Mouse (Mus musculus) kidney, adult 8-10 months (tissue): ENCODE data around the gene Fbxl18.

Source experiments
- DNase-seq, 2 experiments: peaks; one replicate each; pipeline ENCODE4 v3.0.0; 2022

The Fbxl18 gene

DNA sequence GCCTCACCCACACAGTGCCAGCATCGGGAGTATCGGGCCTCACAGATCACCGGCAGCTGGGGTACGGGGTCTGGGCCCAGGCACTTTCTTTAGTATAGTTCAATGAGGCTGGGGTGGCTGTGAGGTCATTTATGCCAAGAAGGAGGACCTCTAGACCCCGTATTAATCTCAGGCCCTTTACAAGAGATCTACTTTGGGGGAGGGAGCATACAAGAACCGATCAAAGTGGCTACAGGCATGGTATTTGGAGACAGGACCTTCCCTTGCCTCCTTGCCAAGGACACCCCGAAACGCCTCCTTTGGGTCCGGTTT is 73.3 kb downstream of the Fbxl18 start:
- DNase-seq, result no peak

DNA sequence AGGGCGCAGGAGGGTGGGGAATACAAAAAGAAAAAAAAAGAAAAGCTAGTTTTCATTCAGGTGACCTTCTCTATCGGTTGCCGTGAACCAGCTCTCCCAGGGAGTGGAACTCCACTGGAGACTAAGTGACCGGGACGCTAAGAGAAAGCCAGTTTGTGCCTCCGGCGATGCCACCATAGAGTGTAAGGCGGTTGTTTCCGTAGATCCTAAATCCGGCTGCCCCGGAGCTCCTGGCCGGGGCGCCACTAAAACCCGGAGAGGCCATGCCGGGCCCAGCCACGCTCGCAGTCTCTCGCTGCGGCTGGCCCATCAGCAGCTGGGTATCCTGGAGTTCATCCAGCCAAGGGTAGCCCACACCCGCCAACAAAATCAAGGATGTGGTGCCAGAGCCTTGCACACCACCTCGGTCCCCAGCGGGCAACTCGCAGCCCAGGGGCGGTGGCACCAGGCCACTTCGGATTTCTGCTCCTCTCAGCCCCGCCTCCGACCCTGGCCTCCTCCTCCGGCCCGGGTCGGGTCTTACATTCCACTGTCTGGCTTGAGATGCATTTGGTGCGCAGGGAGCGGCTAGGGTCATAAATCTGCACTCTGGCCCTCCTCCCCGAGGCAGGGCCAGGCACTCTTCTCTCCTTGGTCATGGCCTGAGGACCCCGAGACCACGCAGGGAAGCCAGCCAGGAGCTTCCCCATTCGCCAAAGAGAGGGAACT is 73.8 kb downstream of the Fbxl18 start:
- peak; percentile 96 for DNase-seq

DNA sequence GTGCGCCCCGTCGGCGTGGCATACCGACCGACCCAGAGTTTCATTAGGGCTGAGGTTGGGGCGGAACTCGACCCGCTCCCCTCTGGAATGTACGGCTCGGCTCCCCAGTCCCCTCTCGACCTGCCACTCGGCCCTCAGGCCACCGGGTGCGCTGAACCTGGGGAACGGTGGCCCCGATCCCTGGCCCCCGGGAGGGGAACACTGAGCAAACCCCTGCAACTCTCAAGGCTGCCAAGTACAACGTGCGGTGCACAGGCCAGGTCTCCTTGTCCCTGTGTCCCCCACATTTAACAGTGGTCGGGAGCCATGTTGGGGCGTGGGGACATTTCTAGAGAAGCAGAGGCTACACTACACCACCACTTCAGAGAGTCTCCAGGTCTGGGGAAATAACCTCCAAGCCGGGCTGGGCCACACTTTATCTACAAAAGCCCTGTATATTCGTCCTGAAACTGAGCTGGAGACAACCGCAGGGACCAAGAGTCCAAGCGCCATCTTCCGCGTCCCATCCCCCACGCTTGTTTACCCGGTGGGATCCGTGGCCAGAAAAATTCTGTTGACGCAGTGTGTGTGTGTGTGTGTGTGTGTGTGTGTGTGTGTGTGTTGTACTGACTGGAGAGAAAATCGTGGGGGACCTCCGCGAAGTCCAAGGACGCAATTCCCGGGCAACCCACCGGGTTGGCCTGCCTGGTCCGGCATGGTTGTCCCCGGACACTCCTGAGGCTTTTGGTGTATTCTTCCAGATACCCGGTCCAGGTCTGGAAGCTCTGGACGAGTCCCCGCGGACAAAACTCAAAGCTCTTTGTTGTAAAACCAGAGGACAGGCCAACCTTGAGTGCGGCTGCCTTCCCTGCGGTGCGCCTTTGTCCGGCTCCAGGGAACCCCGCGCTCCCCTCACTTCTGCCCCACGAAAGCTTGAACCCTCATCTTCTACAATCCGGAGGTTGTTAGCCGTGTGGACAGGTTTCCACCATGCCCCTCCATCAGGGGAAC is 74.7 kb downstream of the Fbxl18 start:
- DNase-seq, result peak; percentile 67 to 75

DNA sequence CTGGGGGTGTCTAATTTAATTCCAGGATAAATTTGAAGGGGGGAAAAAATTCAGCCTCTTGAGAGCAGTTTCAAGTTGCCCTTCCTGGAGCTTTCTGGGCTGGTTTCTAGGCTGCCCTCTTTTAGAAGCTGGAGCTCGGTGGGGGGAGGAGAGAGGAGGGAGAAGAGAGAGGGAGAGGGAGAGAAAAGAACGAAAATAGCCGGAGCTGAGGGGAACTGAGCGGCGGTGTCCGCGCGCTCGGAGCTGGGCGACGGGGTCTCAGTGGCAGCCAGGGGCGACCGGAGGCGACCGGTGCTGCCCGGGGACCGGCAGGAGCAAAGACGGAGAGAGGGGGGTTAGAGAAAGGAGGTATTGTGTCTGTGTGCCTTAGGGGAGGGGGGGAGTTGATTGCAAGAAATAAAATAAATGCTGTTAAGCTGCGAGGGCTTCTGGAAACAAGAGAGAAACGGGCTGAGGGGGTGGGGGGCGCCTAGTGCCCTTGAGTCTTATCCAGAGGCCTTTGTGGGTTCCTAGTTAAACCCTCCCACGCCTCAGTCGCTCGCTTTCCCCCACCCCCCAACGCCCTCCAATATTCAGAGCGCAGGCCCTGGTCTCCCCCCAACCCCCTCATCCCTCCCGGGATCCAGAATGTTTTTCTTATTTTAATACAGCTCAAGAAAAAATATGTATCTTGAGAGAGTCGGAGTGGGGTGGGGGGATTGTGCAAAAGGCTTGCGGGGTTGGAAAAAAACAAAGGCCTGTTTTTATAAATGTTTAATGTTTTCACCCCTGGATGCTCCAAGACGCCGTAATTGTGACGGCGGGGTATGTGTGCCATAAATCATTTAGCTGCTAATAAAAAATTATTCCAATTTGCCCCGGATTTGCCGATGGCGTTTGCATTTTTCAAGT is 75.6 kb downstream of the Fbxl18 start:
- DNase-seq, result peak; percentile 62 to 75

DNA sequence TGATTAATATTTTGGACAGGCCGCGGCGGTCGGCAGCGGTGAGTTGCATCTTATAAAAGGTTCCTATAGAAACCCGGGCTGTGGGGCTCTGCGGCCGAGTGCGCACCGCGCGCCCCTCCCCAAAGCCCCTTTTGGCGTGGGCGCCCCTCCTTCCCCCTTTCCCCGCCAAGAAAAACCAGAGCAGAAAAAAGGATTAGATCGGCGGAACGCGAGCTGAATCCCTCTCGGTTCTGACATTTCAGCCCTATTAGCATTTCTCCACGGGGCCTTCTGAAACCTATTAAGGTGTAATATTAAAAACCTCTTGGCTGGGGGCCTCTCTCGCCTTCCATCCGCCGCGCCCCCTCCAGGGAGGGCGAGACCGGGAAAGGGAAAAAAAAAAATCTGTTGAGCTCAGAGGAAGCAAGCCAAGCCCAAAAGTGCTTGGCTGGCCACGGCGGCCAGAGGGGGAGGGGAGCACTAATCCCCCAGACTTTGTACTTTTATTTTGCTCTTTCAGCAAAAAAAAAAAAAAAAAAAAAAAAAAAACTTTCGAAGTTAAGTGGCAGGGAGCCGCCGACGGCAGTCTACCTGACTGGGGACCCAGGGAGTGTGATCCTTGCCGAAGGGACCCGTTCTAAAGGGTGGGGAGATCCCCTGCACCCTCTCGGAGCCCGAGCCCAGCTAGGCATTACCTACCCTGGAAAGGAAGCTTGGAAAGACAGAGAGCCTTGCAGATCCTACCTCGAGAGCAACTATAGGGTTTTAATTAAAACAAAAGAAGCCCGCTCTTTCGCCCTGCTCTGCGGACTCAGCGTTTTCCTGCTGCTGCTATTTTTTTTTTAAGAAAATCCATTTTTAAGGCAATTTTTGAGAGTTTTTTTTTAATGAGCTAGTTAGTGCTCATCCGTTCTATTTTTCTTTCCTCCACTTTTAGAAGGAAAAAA is 76.5 kb downstream of the Fbxl18 start:
- peak; percentile 93 to 94 for DNase-seq

DNA sequence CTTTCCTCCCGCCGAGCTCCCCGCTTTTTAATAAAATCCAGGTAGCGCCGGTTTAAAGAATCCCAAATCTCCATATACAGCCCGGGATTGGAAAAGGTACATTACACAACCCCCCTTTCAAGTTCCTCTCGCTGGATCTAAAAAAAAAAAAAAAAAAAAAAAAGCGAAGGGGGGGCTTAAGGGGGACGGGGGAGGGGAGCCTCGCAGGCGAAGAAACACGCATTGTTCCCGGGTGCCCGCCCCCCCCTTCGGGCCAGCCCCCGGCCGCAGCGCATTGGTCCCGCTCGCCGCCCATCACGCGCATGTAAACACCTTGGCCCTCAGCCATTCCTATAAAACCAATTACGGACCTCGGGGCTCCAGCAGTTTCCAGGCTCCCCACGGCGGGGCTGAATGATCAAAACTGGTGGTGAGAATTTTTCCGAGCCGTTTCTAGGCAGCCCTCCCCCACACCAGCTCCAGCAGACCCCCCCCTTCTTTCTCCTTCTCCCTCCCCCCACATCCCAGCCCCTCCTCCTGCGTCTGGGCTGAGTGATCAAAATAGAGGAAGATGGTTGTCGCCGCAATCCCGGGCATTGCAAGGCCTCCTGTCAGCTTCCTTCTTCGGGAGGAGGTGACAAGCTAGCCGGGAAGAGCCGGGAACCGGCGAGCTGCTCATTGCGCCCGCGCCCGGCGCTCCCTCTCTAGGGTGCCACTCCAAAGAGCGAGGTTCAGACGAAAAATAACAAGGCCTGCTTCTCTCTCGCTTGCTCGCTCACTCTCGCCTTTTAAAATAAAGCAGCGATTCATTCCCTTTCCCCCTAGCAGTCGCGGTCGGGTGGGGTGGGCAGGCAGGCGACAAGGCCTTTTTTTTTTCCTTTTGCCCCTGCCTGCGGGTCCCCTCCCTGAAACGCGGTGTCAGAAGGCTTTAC is 77.4 kb downstream of the Fbxl18 start, which contains the start of gene Tnrc18:
Gene Tnrc18, minus strand, starts transcription at position 139 of the 911 bp plus-strand sequence.
- DNase-seq, result peak; percentile 99 to 100
